In genomic region chr11:59397536-59398371, GRCm38 (mm10) we compare ENCODE assay signal across 12 mouse cellular contexts. TPM values are rescaled to one million over a fixed set of nuclear protein-coding genes. Genes with fewer than 3 reads are reported as not detected.
DNase-seq lines count a peak whose midpoint lies in the region; ATAC-seq and TF ChIP-seq lines count a peak whose summit lies in the region.
"Had no signal": no experiment of that assay in that cellular context is flagged by ENCODE, and none has a peak within 500 bp of the region (broad histone marks: within the 10 kb centered on the region; RNA-seq: fewer than 3 reads in every experiment).

No protein-coding gene starts in this region.

- TF ChIP-seq CTCF in G1E (IDR thresholded peaks at IDR 0.05; ENCODE audit: low read depth, low read length) = no peak
- TF ChIP-seq CTCF in hindbrain, postnatal 0 days (IDR thresholded peaks at IDR 0.05; ENCODE audit: low read depth) = no peak

- H3K27me3 ChIP-seq in heart, embryonic 14.5 days (ENCODE audit: control insufficient read depth, insufficient read depth, low read length) = no peaks in the 10 kb centered on the region
- H3K27me3 ChIP-seq in G1E (ENCODE audit: insufficient read depth, low read length) = peaks cover 28% of the 10 kb centered on the region
- no peaks in the 10 kb centered on the region for H3K27me3 ChIP-seq in forebrain, embryonic 13.5 days
- no peaks in the 10 kb centered on the region for H3K27me3 ChIP-seq in hindbrain, postnatal 0 days (ENCODE audit: insufficient read depth, low read length)

- H3K36me3 ChIP-seq in heart, embryonic 14.5 days (ENCODE audit: control insufficient read depth, insufficient read depth, low read length) = 0 out of 2 replicates have a peak, but pooled peaks cover 8% of the 10 kb centered on the region
- H3K36me3 ChIP-seq in G1E (replicated peaks) = peaks cover 4% of the 10 kb centered on the region
- peaks cover 5% of the 10 kb centered on the region; the same call in 1 of the 2 replicates for H3K36me3 ChIP-seq in forebrain, embryonic 13.5 days (ENCODE audit: poor library complexity, severe bottlenecking)
- H3K36me3 ChIP-seq in hindbrain, postnatal 0 days (ENCODE audit: insufficient read depth, low read length) = peaks cover 5% of the 10 kb centered on the region; the same call in 1 of the 2 replicates

- H3K9me3 ChIP-seq in heart, embryonic 14.5 days (ENCODE audit: control insufficient read depth, low read length) = no peaks in the 10 kb centered on the region
- H3K9me3 ChIP-seq in G1E (replicated peaks) = no peaks in the 10 kb centered on the region
- no peaks in the 10 kb centered on the region for H3K9me3 ChIP-seq in forebrain, embryonic 13.5 days (replicated peaks)
- H3K9me3 ChIP-seq in hindbrain, postnatal 0 days (ENCODE audit: low read length) = no peaks in the 10 kb centered on the region

- 22% methylated on average over 22 of the region's 22 CpGs for WGBS in heart, embryonic 14.5 days
- WGBS in forebrain, embryonic 13.5 days = 70% methylated on average over 22 of the region's 22 CpGs
- 68% methylated on average over 21 of the region's 22 CpGs for WGBS in hindbrain, postnatal 0 days

- ATAC-seq in heart, embryonic 14.5 days (ENCODE audit: insufficient number of reproducible peaks, insufficient read depth, low FRiP score, low read depth) = peak; percentile 35; the same call in 1 of the 2 replicates
- ATAC-seq in G1E (ENCODE audit: extremely low read depth, insufficient number of reproducible peaks, low FRiP score, poor library complexity, severe bottlenecking) = peak; percentile 57
- ATAC-seq in hematopoietic stem cell, adult 5-6 weeks (replicated peaks in 1 of 2; ENCODE audit: insufficient read depth in 1 of 2, low FRiP score in 2 of 2, low TSS enrichment in 1 of 2, low read depth in 1 of 2, poor library complexity in 2 of 2, severe bottlenecking in 2 of 2) = peak; percentile 13 to 49; a peak in 3 of 4 replicates
- peak; percentile 81 for ATAC-seq in megakaryocyte progenitor cell, adult 5-6 weeks (replicated peaks; ENCODE audit: poor library complexity)
- ATAC-seq in forebrain, embryonic 13.5 days = no peak
- ATAC-seq in hindbrain, postnatal 0 days = no peak

- peaks cover 8 to 20% of the 10 kb centered on the region in 2 experiments for H3K4me1 ChIP-seq in heart, embryonic 14.5 days (ENCODE audit: control insufficient read depth in 2 of 2, insufficient read depth in 2 of 2, low read length in 2 of 2)
- H3K4me1 ChIP-seq in G1E (ENCODE audit: insufficient read depth, low read depth, low read length) = peaks cover 31% of the 10 kb centered on the region
- H3K4me1 ChIP-seq in forebrain, embryonic 13.5 days = peaks cover 5% of the 10 kb centered on the region
- H3K4me1 ChIP-seq in hindbrain, postnatal 0 days (ENCODE audit: insufficient read depth, low read length) = no peaks in the 10 kb centered on the region

- peak overlapping the region; percentile 47 for H3K4me2 ChIP-seq in heart, embryonic 14.5 days (ENCODE audit: low read length)
- no peak overlapping the region for H3K4me2 ChIP-seq in forebrain, embryonic 13.5 days
- H3K4me2 ChIP-seq in hindbrain, postnatal 0 days (ENCODE audit: low read depth, low read length) = no peak overlapping the region

- peak overlapping the region; percentile 19 to 50; a peak in 2 of 4 replicates for H3K27ac ChIP-seq in heart, embryonic 14.5 days (replicated peaks in 1 of 2; ENCODE audit: control insufficient read depth in 1 of 2, insufficient read depth in 1 of 2, low read depth in 2 of 2, low read length in 2 of 2)
- no peak overlapping the region for H3K27ac ChIP-seq in forebrain, embryonic 13.5 days
- H3K27ac ChIP-seq in hindbrain, postnatal 0 days = no peak overlapping the region

- H3K4me3 ChIP-seq in heart, embryonic 14.5 days (ENCODE audit: control insufficient read depth in 1 of 2, insufficient read depth in 1 of 2, low read depth in 1 of 2, low read length in 2 of 2) = no peak overlapping the region
- peak overlapping the region; percentile 26; the same call in 1 of the 2 replicates for H3K4me3 ChIP-seq in G1E (ENCODE audit: low read depth, low read length)
- H3K4me3 ChIP-seq in forebrain, embryonic 13.5 days = no peak overlapping the region
- H3K4me3 ChIP-seq in hindbrain, postnatal 0 days (ENCODE audit: low read length) = no peak overlapping the region
- H3K4me3 ChIP-seq: erythroblast, embryonic 14.5 days had no signal

- H3K9ac ChIP-seq in heart, embryonic 14.5 days (ENCODE audit: low read length) = 0 out of 2 replicates have a peak overlapping the region, but pooled peaks have one; percentile 21
- H3K9ac ChIP-seq in forebrain, embryonic 13.5 days = no peak overlapping the region
- no peak overlapping the region for H3K9ac ChIP-seq in hindbrain, postnatal 0 days (replicated peaks; ENCODE audit: low read length)

- no peak for DNase-seq in heart, adult 8-10 months (ENCODE audit: low spot score)
- peak; percentile 59 for DNase-seq in G1E (ENCODE audit: low spot score)
- no peak for DNase-seq in kidney, postnatal 14 days
- no peak for DNase-seq in hindbrain, postnatal 0 days (ENCODE audit: low spot score)

RNA-seq across cellular contexts. Expression of gene Prss38, which starts 22.3 kb away (rescaled TPM):
- polyA plus RNA-seq in heart, embryonic 14.5 days (2014; fragmentation: Nextera tagmentation; extraction: Ambion mirVana) = not detected in 2 replicates
- not detected for total RNA-seq in heart, adult 8-10 months (2022)
- 0.68 TPM in 1 of 2 replicates, not detected in the other for total RNA-seq in G1E (2014; fragmentation: Nextera tagmentation)
- not detected in 2 replicates for total RNA-seq in G1E (2017)
- not detected in 2 replicates for polyA plus RNA-seq in G1E (2012)
- total RNA-seq in hematopoietic stem cell, adult 5-6 weeks (2017) = not detected in 2 replicates
- total RNA-seq in megakaryocyte progenitor cell, adult 5-6 weeks (2015) = not detected in 2 replicates
- not detected in 2 replicates for total RNA-seq in megakaryocyte progenitor cell, adult 5-6 weeks (2017)
- not detected in 2 replicates for polyA plus RNA-seq in forebrain, embryonic 13.5 days (2015; fragmentation: Nextera tagmentation; extraction: Ambion mirVana)
- not detected in 2 replicates for total RNA-seq in hindbrain, postnatal 0 days (2014; rRNA removed)
- polyA plus RNA-seq in hindbrain, postnatal 0 days (2015; fragmentation: Nextera tagmentation; extraction: Ambion mirVana) = not detected in 2 replicates
- total RNA-seq: left cerebral cortex, adult 8-10 months had no signal
- polyA plus RNA-seq: erythroblast, embryonic 14.5 days; hindbrain, embryonic 11.5 days; neural tube, embryonic 11.5 days had no signal

RNA-seq across cellular contexts. Expression of gene Jmjd4, which starts 52.1 kb away (rescaled TPM):
- polyA plus RNA-seq in heart, embryonic 14.5 days (2014; fragmentation: Nextera tagmentation; extraction: Ambion mirVana) = 10.8 and 11.4 TPM in 2 replicates
- total RNA-seq in heart, adult 8-10 months (2022) = 10 to 100 TPM; 10.4 to 13.8 (median 12.5) TPM
- total RNA-seq in G1E (2014; fragmentation: Nextera tagmentation) (11.7 and 14.8 TPM in 2 replicates), G1E (2017) (10.7 and 12.9 TPM in 2 replicates)
- 7.4 and 8.4 TPM in 2 replicates for polyA plus RNA-seq in G1E (2012)
- total RNA-seq in hematopoietic stem cell, adult 5-6 weeks (2017) = 5.3 and 7.8 TPM in 2 replicates
- 4.8 and 5.5 TPM in 2 replicates for total RNA-seq in megakaryocyte progenitor cell, adult 5-6 weeks (2015)
- total RNA-seq in megakaryocyte progenitor cell, adult 5-6 weeks (2017) = 6.4 TPM in 2 replicates
- 12.5 and 13.0 TPM in 2 replicates for polyA plus RNA-seq in forebrain, embryonic 13.5 days (2015; fragmentation: Nextera tagmentation; extraction: Ambion mirVana)
- total RNA-seq in hindbrain, postnatal 0 days (2014; rRNA removed) = 35.5 and 37.5 TPM in 2 replicates
- 21.2 and 22.9 TPM in 2 replicates for polyA plus RNA-seq in hindbrain, postnatal 0 days (2015; fragmentation: Nextera tagmentation; extraction: Ambion mirVana)

RNA-seq across cellular contexts. Expression of gene Snap47, which starts 53.2 kb away (rescaled TPM):
- polyA plus RNA-seq in heart, embryonic 14.5 days (2014; fragmentation: Nextera tagmentation; extraction: Ambion mirVana) = 93.8 and 98.8 TPM in 2 replicates
- total RNA-seq in heart, adult 8-10 months (2022) = 10 to 100 TPM; 41.5 to 52.6 (median 44.8) TPM
- 27.9 and 29.4 TPM in 2 replicates for total RNA-seq in G1E (2014; fragmentation: Nextera tagmentation)
- total RNA-seq in G1E (2017) = 34.9 and 35.7 TPM in 2 replicates
- 10.2 and 13.3 TPM in 2 replicates for polyA plus RNA-seq in G1E (2012)
- total RNA-seq in hematopoietic stem cell, adult 5-6 weeks (2017) = 9.7 and 16.4 TPM in 2 replicates
- 4.9 and 7.0 TPM in 2 replicates for total RNA-seq in megakaryocyte progenitor cell, adult 5-6 weeks (2015)
- total RNA-seq in megakaryocyte progenitor cell, adult 5-6 weeks (2017) = 6.2 and 7.8 TPM in 2 replicates
- 239 and 252 TPM in 2 replicates for polyA plus RNA-seq in forebrain, embryonic 13.5 days (2015; fragmentation: Nextera tagmentation; extraction: Ambion mirVana)
- 406 and 413 TPM in 2 replicates for total RNA-seq in hindbrain, postnatal 0 days (2014; rRNA removed)
- 512 and 537 TPM in 2 replicates for polyA plus RNA-seq in hindbrain, postnatal 0 days (2015; fragmentation: Nextera tagmentation; extraction: Ambion mirVana)

Comparison
In these comparisons a context has a peak if more than half of its experiments do, and no peak if none do; other contexts are left out.
1. ATAC-seq: peak in heart, embryonic 14.5 days (single experiment), G1E (single experiment), hematopoietic stem cell, adult 5-6 weeks (2 of 2) and megakaryocyte progenitor cell, adult 5-6 weeks (single experiment); none in forebrain, embryonic 13.5 days (single experiment) and hindbrain, postnatal 0 days (single experiment).
2. H3K27ac ChIP-seq: peak in heart, embryonic 14.5 days (2 of 2); none in forebrain, embryonic 13.5 days (single experiment) and hindbrain, postnatal 0 days (single experiment).